Mouse (Mus musculus) hindbrain, postnatal 0 days (tissue): Measurements from ENCODE around the gene Mast4. TPM values are rescaled to one million over a fixed set of nuclear protein-coding genes. Genes with fewer than 3 reads are reported as not detected.
"Not testable (repeated sequence)": the region's sequence is repeated elsewhere in the genome, so short reads cannot be mapped to it uniquely, and the experiment has no call there.

Source experiments
- ATAC-seq: fragments of 200-750 bp; cut with Nextera tagmentation; 2 replicates; pipeline ENCODE4 v1.8.0; 2017; ENCODE audit warnings: mild to moderate bottlenecking, moderate TSS enrichment, moderate library complexity
- DNase-seq: peaks from one replicate; pipeline ENCODE4 v3.0.0-alpha.2; 2015; ENCODE audit warnings: low spot score
- H3K27ac ChIP-seq: fragments of 300-500 bp; sonication (generic); 2 replicates; pipeline ENCODE4 v1.5.1; 2014; ENCODE audit warnings: mild to moderate bottlenecking
- H3K27me3 ChIP-seq: fragments of 300-500 bp; sonication (generic); 2 replicates; pipeline ENCODE4 v1.6.1; 2014; ENCODE audit warnings: low read length, mixed read lengths; ENCODE audit not compliant: insufficient read depth
- H3K36me3 ChIP-seq: fragments of 300-500 bp; sonication (generic); 2 replicates; pipeline ENCODE4 v1.6.1; 2014; ENCODE audit warnings: low read length, mixed read lengths; ENCODE audit not compliant: insufficient read depth
- H3K4me1 ChIP-seq: fragments of 300-500 bp; sonication (generic); 2 replicates; pipeline ENCODE4 v1.6.1; 2014; ENCODE audit warnings: antibody characterized with exemption, low read length, mixed read lengths; ENCODE audit not compliant: insufficient read depth
- H3K4me2 ChIP-seq: fragments of 300-500 bp; sonication (generic); 2 replicates; pipeline ENCODE4 v1.6.1; 2014; ENCODE audit warnings: low read depth, mild to moderate bottlenecking, low read length, moderate library complexity, mixed read lengths
- H3K4me3 ChIP-seq: fragments of 300-500 bp; sonication (generic); 2 replicates; pipeline ENCODE4 v1.5.1; 2014; ENCODE audit warnings: low read length
- H3K9ac ChIP-seq: fragments of 300-500 bp; sonication (generic); replicated peaks from 2 replicates; pipeline ENCODE4 v1.6.1; 2014; ENCODE audit warnings: mild to moderate bottlenecking, low read length, moderate library complexity, mixed read lengths
- H3K9me3 ChIP-seq: fragments of 300-500 bp; sonication (generic); 2 replicates; pipeline ENCODE4 v1.6.1; 2016; ENCODE audit warnings: low read length, mixed read lengths
- CTCF ChIP-seq: IDR thresholded peaks from 2 replicates; pipeline ENCODE4 v1.5.1; 2016; ENCODE audit warnings: antibody characterized with exemption, control low read depth, low read depth
- WGBS: fragments of 180-500 bp; shearing (Covaris S2); extraction: QIAGEN DNeasy Blood & Tissue Kit; methylation state at CpG from one replicate; pipeline ENCODE4 v1.1.7; 2014; 5-methylcytosine and 5-hydroxymethylcytosine counted together
- polyA plus RNA-seq: library from polyadenylated mRNA; unstranded; fragments of >200 nt; fragmentation: Nextera tagmentation; extraction: Ambion mirVana; gene quantifications from 2 replicates; pipeline ENCODE4 v1.2.1, GENCODE M21; 2015
- total RNA-seq: library from RNA; depleted of rRNA; stranded (reverse); fragments of >200 nt; gene quantifications from 2 replicates; pipeline ENCODE4 v1.2.3, GENCODE M21; 2014

The Mast4 gene
- total and polyA plus RNA-seq, 2 experiments from 2014 or later, result 23.5 to 31.7 TPM

DNA sequence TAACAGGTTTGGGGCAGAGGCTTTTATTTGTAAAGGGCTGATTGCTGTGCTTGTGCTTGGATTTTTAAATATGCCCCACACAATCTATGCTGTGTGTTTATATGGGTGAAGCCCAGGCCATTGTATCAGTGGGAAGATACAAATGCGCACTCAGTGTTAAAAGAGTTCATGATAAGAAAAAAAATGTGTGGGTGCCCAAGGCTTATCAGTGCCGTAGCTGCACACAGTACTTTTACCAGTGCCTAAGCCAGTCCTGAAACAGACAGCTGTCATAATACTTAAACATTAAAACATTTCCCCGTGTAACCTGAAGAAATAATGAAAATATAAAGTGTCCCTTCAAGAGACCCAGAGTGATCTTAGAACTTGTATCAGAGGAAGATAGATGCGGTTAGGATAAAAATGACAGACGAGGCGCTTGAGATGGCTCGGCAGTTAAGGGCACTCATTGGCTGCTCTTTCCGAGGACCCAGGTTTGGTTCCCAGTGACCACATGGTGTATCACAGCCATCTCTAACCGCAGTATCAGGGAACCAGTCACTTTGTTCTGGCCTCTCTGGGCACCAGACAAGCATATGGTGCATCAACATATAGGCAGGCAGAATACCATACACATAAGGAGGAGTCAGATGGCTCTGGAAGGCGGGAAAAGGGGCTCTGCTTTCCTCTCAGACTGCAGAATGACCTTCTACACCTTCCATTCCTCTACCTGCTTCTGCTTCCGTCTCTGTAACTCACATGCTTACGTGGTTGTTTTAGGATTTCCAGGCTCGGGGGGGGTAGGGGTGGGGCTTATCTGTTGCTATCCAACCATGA, 594.4 kb downstream of the Mast4 start:
- no peak for TF ChIP-seq CTCF
- H3K9ac ChIP-seq, result no peak overlapping the region
- 93% methylated on average over 13 of the region's 13 CpGs for WGBS
- H3K4me3 ChIP-seq, result no peak overlapping the region
- H3K27ac ChIP-seq, result no peak overlapping the region
- no peak for ATAC-seq
- peaks cover 23% of the 10 kb centered on the region for H3K36me3 ChIP-seq
- no peaks in the 10 kb centered on the region for H3K9me3 ChIP-seq
- H3K4me2 ChIP-seq, result no peak overlapping the region
- H3K27me3 ChIP-seq, result no peaks in the 10 kb centered on the region
- no peak for DNase-seq
- no peaks in the 10 kb centered on the region for H3K4me1 ChIP-seq

DNA sequence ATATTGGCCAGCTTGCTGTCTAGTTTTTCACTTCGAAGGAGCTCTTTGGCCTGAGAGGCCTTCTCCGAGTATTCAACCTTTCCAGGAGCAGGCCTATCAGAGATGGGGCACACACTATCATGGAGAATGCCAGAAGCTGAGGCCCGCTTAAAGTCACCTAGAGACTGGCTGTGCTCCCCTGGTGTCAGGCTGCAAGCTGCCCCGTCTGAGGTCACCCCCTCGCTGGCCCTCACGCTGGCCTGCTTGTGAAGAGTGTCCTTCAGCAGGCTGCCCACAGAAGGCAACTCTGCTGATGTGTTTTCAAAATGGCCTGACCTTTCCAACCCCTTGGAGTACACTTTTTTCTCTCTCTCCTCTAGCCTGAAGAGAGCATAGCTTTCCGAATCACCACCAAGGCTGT, 596.5 kb downstream of the Mast4 start:
- Histone ChIP-seq H3K9ac (no peak overlapping the region), H3K36me3 (peaks cover 23% of the 10 kb centered on the region), H3K4me2 (no peak overlapping the region), H3K9me3 (no peaks in the 10 kb centered on the region), H3K27ac (no peak overlapping the region), H3K4me1 (no peaks in the 10 kb centered on the region), H3K27me3 (no peaks in the 10 kb centered on the region), H3K4me3 (no peak overlapping the region)
- TF ChIP-seq CTCF, result no peak
- ATAC-seq, result no peak
- DNase-seq, result no peak
- WGBS, result 92% methylated on average over 7 of the region's 7 CpGs

GRCm38 (mm10) chr13:102733063-102733462, 601.2 kb downstream of the Mast4 start:
- Histone ChIP-seq H3K36me3 (peaks cover 13% of the 10 kb centered on the region), H3K9ac (no peak overlapping the region)
- WGBS, result 65% methylated on average over 2 of the region's 2 CpGs

DNA sequence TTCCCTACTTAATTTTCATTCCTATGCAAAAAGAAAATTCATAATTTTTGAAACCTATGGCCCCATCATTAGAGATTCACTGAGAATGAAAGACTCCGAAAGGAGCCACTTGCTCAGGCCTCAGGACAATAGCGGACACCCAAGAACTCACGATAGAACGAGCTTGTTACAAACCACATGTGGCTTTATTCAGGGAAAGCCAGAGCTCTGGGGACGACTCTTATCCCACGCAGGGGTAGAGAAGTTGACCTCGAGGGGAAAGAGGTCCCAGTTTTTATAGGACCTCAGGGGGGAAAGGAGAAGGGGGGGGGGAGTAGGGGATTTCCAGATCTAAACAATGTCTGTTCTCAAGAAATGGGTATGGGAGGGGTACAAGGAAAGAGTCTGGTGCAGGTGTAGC, 605.3 kb downstream of the Mast4 start:
- not testable (repeated sequence) for H3K4me3 ChIP-seq, H3K4me1 ChIP-seq, DNase-seq, H3K9me3 ChIP-seq, H3K27me3 ChIP-seq, H3K36me3 ChIP-seq, H3K4me2 ChIP-seq, H3K27ac ChIP-seq, ATAC-seq, H3K9ac ChIP-seq
- 65% methylated on average over 7 of the region's 7 CpGs for WGBS

More at GRCm38 (mm10) chr13:102733063-102733462, 601.2 kb downstream of the Mast4 start:
- Histone ChIP-seq H3K4me2 (no peak overlapping the region), H3K27me3 (no peaks in the 10 kb centered on the region), H3K4me3 (no peak overlapping the region), H3K27ac (no peak overlapping the region), H3K4me1 (no peaks in the 10 kb centered on the region), H3K9me3 (no peaks in the 10 kb centered on the region)
- ATAC-seq, result no peak
- no peak for TF ChIP-seq CTCF
- no peak for DNase-seq

DNA sequence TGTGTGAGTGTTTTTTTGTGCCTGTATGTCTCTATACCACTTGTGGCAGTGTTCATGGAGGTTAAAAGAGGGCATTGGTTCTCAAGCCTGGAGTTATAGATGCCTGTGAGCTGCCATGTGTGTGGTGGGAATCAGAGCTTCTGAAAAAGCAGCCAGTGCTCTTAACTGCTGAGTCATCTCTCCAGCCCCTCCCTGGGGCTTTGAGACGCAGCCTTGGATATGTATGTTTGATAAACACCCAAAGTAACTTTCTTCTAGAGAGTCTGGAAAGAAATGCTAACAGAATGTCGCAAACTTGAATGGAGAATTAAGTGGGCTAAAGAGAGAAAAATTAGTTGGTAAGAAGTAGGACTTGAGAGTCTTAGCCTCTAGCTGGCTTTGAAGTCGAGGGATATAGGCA, 606.3 kb downstream of the Mast4 start:
- TF ChIP-seq CTCF, result no peak
- Histone ChIP-seq H3K27me3 (no peaks in the 10 kb centered on the region), H3K4me2 (no peak overlapping the region), H3K36me3 (no peaks in the 10 kb centered on the region), H3K4me3 (no peak overlapping the region), H3K9ac (no peak overlapping the region), H3K9me3 (no peaks in the 10 kb centered on the region), H3K4me1 (no peaks in the 10 kb centered on the region), H3K27ac (no peak overlapping the region)
- no peak for DNase-seq
- 82% methylated on average over 3 of the region's 3 CpGs for WGBS
- no peak for ATAC-seq

DNA sequence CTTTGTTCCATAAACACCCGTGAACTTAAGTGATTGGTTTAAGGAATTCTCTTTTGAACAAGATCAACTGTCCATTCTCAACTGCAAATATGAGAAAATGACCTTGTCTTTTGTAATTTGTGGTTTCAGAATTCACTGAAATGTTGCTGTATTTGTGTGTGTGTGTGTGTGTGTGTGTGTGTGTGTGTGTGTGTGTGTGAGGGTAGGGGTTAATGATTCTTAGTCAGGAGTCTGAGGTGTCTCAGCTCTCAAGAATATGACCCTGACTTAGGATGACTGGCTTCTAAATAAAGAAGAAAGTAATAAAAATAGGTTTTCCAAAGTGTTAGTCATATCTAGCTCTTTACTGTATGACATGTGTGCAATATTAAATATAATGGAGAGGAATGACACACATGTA, 607.4 kb downstream of the Mast4 start:
- no peaks in the 10 kb centered on the region for H3K27me3 ChIP-seq
- H3K27ac ChIP-seq, result no peak overlapping the region
- ATAC-seq (no peak), DNase-seq (no peak)
- no peak overlapping the region for H3K4me3 ChIP-seq
- no peak overlapping the region for H3K4me2 ChIP-seq
- WGBS, result 88% methylated on average over 1 of the region's 1 CpGs
- H3K9ac ChIP-seq, result no peak overlapping the region
- H3K4me1 ChIP-seq, result no peaks in the 10 kb centered on the region
- no peaks in the 10 kb centered on the region for H3K9me3 ChIP-seq
- no peaks in the 10 kb centered on the region for H3K36me3 ChIP-seq
- no peak for TF ChIP-seq CTCF

GRCm38 (mm10) chr13:102725906-102726305, 608.4 kb downstream of the Mast4 start:
- 78% methylated on average over 2 of the region's 2 CpGs for WGBS
- Histone ChIP-seq H3K4me1 (no peaks in the 10 kb centered on the region), H3K9ac (no peak overlapping the region), H3K27me3 (no peaks in the 10 kb centered on the region), H3K4me3 (no peak overlapping the region), H3K4me2 (no peak overlapping the region), H3K36me3 (no peaks in the 10 kb centered on the region), H3K27ac (no peak overlapping the region), H3K9me3 (no peaks in the 10 kb centered on the region)
- TF ChIP-seq CTCF, result no peak
- no peak for ATAC-seq
- no peak for DNase-seq
